Mouse (Mus musculus): ENCODE measurements around the gene Rpl4. TPM values are rescaled to one million over a fixed set of nuclear protein-coding genes. Genes with fewer than 3 reads are reported as not detected.
"Not testable (repeated sequence)": the region's sequence is repeated elsewhere in the genome, so short reads cannot be mapped to it uniquely, and the experiment has no call there.

Gene Rpl4
- polyA plus RNA-seq, 1 experiment from 2014 or later = 1,335 TPM

DNA sequence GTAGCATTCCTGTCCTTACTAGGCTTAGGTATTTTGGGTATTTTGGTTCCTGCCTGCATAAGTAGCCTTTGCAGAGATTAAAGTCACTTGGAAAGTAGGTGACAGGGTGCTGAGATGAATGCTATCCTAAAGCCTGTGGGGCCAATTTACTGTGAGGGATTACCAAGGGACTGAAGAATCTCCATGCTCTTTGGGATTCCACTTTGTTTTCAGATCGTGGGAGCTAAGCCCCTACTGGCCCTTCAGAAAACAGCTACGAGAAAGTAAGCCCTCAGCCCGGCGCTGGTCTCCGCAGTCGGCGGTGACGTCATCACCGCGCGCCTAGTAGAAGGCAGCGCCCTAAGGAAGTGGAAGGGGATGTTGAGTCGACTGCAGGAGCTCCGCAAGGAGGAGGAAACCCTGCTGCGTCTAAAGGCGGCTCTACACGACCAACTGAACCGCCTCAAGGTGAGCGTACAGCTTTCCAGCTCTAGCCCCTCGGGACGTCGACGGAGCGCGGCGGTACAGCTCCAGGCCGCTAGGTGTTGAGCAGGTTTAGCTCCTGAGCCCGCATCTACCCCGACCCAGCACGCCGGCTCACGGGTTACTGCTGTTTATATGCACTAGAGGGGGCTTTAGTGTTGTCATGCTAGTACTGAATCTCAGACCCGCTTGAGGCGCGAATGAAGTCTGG lies 5.9 kb downstream of the Rpl4 start, which contains the start of gene Snapc5:
Snapc5 (plus strand) TSS at position 301 of the 673 bp plus-strand sequence.
- Histone ChIP-seq H3K9ac (replicated peaks; ENCODE audit: low read depth, low read length) (peak within 1 kb of the TSS; percentile 60), H3K4me1 (ENCODE audit: control insufficient read depth, insufficient read depth, low read length) (peaks cover 12% of the 10 kb centered on the region), H3K27ac (ENCODE audit: low read length) (peak within 1 kb of the TSS; percentile 89), H3K27me3 (ENCODE audit: control insufficient read depth, insufficient read depth, low read length) (no peaks in the 10 kb centered on the region), H3K36me3 (ENCODE audit: control insufficient read depth, insufficient read depth, low read length) (peaks cover 61% of the 10 kb centered on the region), H3K4me3 (ENCODE audit: low read depth, low read length) (peak within 1 kb of the TSS; percentile 64), H3K9me3 (ENCODE audit: control insufficient read depth, low read depth, low read length) (no peaks in the 10 kb centered on the region), H3K4me2 (replicated peaks; ENCODE audit: low read depth, low read length) (peak within 1 kb of the TSS; percentile 62)
- WGBS = under 1% methylated on average over 35 of the region's 35 CpGs
- ATAC-seq (ENCODE audit: insufficient number of reproducible peaks, insufficient read depth, low FRiP score, low read depth) = peak; percentile 94

DNA sequence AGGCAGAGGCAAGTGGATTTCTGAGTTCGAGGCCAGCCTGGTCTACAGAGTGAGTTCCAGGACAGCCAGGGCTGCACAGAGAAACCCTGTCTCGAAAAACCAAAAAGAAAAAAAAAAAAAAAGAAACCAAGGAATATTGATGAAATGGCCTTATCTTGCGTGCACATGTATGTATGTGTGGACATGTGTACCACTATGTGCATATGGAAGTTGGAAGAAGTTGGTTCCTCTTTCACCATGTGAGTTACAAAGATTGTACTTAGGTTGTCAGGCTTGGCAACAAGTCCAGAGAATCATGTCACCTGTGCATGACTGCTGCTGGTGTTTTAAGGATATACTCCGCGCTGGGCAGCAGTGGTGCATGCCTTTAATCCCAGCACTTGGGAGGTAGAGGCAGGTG lies 10.1 kb downstream of the Rpl4 start:
- not testable (repeated sequence) for H3K4me2 ChIP-seq (replicated peaks; ENCODE audit: low read depth, low read length); H3K27ac ChIP-seq (ENCODE audit: low read length); H3K9me3 ChIP-seq (ENCODE audit: control insufficient read depth, low read depth, low read length); H3K4me3 ChIP-seq (ENCODE audit: low read depth, low read length); ATAC-seq (ENCODE audit: insufficient number of reproducible peaks, insufficient read depth, low FRiP score, low read depth); H3K9ac ChIP-seq (replicated peaks; ENCODE audit: low read depth, low read length); H3K4me1 ChIP-seq (ENCODE audit: control insufficient read depth, insufficient read depth, low read length); H3K27me3 ChIP-seq (ENCODE audit: control insufficient read depth, insufficient read depth, low read length)
- peaks cover 50% of the 10 kb centered on the region for H3K36me3 ChIP-seq (ENCODE audit: control insufficient read depth, insufficient read depth, low read length)
- WGBS = 88% methylated on average over 5 of the region's 5 CpGs

DNA sequence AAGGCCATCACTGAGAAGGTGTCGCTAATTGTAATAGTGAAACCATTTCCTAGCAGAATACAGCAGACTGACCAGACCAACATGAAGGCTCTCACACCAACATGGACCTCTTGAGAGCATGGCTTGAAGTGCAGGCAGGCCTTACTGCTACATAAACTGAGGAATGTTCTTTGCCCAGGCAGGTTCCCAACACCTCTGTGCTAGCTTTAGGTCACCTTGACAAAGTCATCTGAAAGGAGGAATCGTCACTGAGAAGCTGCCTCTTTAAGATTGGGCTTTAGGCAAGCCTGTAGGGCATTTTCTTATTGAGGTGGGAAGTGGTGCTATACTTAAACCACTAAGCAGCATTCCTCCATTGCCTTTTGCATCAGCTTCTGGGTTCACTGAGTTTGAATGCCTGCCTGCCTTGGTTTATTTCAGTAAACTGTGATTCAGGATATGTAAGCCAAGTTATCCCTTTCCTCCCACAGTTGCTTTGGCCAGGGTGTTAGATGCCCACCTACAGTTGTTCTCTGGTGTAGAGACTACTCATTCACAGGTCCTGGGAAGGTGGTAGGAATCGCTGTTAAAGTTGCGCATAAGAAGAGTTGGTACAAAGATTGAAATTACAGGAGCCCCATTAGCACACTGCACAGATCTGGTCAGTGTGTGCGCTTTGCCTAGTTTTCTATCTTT lies 11.1 kb downstream of the Rpl4 start:
- Histone ChIP-seq H3K4me1 (ENCODE audit: control insufficient read depth, insufficient read depth, low read length) (peaks cover 5% of the 10 kb centered on the region; the same call in 1 of the 2 replicates), H3K27me3 (ENCODE audit: control insufficient read depth, insufficient read depth, low read length) (no peaks in the 10 kb centered on the region), H3K36me3 (ENCODE audit: control insufficient read depth, insufficient read depth, low read length) (peaks cover 55% of the 10 kb centered on the region), H3K9ac (replicated peaks; ENCODE audit: low read depth, low read length) (no peak overlapping the region), H3K4me3 (ENCODE audit: low read depth, low read length) (no peak overlapping the region), H3K4me2 (replicated peaks; ENCODE audit: low read depth, low read length) (no peak overlapping the region), H3K27ac (ENCODE audit: low read length) (no peak overlapping the region), H3K9me3 (ENCODE audit: control insufficient read depth, low read depth, low read length) (no peaks in the 10 kb centered on the region)
- 93% methylated on average over 5 of the region's 5 CpGs for WGBS
- no peak for ATAC-seq (ENCODE audit: insufficient number of reproducible peaks, insufficient read depth, low FRiP score, low read depth)

DNA sequence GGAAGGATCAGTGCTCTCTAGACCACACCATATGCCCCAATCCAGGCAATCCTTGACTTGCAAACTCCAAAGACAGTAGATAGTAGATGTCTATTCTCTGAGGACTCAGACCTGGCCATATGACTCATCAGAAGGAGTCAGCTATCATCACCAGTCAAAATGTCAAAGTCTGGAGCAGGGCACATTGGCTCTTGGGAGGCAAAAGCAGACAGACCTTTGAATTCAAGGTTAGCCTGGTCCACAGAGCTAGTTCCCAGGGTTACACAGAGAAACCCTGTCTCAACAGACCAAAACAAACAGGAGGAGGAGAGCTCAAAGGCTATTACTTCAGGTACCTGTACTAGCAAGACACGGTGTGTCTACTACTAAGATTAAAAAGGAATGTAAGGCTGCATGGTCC lies 20.7 kb downstream of the Rpl4 start:
- Histone ChIP-seq H3K27me3 (ENCODE audit: control insufficient read depth, insufficient read depth, low read length) (no peaks in the 10 kb centered on the region), H3K4me2 (replicated peaks; ENCODE audit: low read depth, low read length) (no peak overlapping the region), H3K4me1 (ENCODE audit: control insufficient read depth, insufficient read depth, low read length) (no peaks in the 10 kb centered on the region), H3K36me3 (ENCODE audit: control insufficient read depth, insufficient read depth, low read length) (peaks cover 29% of the 10 kb centered on the region), H3K9ac (replicated peaks; ENCODE audit: low read depth, low read length) (no peak overlapping the region), H3K4me3 (ENCODE audit: low read depth, low read length) (no peak overlapping the region), H3K27ac (ENCODE audit: low read length) (no peak overlapping the region), H3K9me3 (ENCODE audit: control insufficient read depth, low read depth, low read length) (no peaks in the 10 kb centered on the region)
- no peak for ATAC-seq (ENCODE audit: insufficient number of reproducible peaks, insufficient read depth, low FRiP score, low read depth)
- WGBS = 89% methylated on average over 1 of the region's 1 CpGs

DNA sequence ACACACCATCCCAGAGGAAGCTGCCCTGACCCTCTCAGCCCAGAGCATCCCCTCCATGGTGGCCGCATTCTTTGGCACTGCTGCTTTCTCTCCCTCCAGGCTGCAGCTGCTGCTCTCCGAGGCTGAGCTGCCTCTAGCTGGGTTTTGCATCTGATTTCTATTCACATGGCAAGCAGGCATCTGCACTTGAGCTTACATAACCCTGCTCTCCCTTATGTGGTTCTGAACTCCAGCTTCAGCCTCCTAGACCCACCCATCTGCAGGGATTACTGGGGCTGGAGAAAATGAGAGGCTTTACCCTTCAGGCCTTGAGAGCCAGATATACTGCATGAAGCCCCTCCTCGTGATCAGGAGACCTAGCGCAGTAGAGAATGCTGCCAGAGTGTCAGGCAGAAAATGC lies 22.4 kb downstream of the Rpl4 start:
- Histone ChIP-seq H3K27ac (ENCODE audit: low read length) (no peak overlapping the region), H3K36me3 (ENCODE audit: control insufficient read depth, insufficient read depth, low read length) (peaks cover 26% of the 10 kb centered on the region), H3K4me1 (ENCODE audit: control insufficient read depth, insufficient read depth, low read length) (no peaks in the 10 kb centered on the region), H3K9me3 (ENCODE audit: control insufficient read depth, low read depth, low read length) (no peaks in the 10 kb centered on the region), H3K4me3 (ENCODE audit: low read depth, low read length) (no peak overlapping the region), H3K4me2 (replicated peaks; ENCODE audit: low read depth, low read length) (no peak overlapping the region), H3K9ac (replicated peaks; ENCODE audit: low read depth, low read length) (no peak overlapping the region), H3K27me3 (ENCODE audit: control insufficient read depth, insufficient read depth, low read length) (no peaks in the 10 kb centered on the region)
- ATAC-seq (ENCODE audit: insufficient number of reproducible peaks, insufficient read depth, low FRiP score, low read depth) = no peak
- WGBS = 72% methylated on average over 4 of the region's 4 CpGs

DNA sequence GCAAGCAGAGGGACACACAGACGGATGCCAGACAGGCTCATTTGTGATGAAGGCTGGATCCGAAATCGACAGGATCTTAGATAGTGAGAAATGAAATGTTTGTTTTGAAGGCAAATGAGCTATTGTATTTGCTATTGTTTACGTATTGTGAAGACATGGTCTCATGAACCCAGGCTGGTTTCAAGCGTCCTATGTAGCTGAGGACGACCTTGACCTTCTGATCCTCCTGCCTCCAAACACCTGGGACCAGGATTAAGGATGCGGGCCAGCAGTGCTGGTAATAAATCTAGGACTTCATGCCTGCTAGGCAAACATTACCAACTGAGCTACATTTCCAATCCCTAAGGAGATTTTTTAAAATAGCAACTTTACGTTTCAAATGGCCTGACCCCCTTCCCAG lies 24.3 kb downstream of the Rpl4 start:
- Histone ChIP-seq H3K4me1 (ENCODE audit: control insufficient read depth, insufficient read depth, low read length) (no peaks in the 10 kb centered on the region), H3K4me3 (ENCODE audit: low read depth, low read length) (no peak overlapping the region), H3K9me3 (ENCODE audit: control insufficient read depth, low read depth, low read length) (no peaks in the 10 kb centered on the region), H3K4me2 (replicated peaks; ENCODE audit: low read depth, low read length) (no peak overlapping the region), H3K9ac (replicated peaks; ENCODE audit: low read depth, low read length) (no peak overlapping the region), H3K36me3 (ENCODE audit: control insufficient read depth, insufficient read depth, low read length) (peaks cover 23% of the 10 kb centered on the region), H3K27me3 (ENCODE audit: control insufficient read depth, insufficient read depth, low read length) (no peaks in the 10 kb centered on the region), H3K27ac (ENCODE audit: low read length) (no peak overlapping the region)
- 81% methylated on average over 8 of the region's 8 CpGs for WGBS
- ATAC-seq (ENCODE audit: insufficient number of reproducible peaks, insufficient read depth, low FRiP score, low read depth) = no peak

DNA sequence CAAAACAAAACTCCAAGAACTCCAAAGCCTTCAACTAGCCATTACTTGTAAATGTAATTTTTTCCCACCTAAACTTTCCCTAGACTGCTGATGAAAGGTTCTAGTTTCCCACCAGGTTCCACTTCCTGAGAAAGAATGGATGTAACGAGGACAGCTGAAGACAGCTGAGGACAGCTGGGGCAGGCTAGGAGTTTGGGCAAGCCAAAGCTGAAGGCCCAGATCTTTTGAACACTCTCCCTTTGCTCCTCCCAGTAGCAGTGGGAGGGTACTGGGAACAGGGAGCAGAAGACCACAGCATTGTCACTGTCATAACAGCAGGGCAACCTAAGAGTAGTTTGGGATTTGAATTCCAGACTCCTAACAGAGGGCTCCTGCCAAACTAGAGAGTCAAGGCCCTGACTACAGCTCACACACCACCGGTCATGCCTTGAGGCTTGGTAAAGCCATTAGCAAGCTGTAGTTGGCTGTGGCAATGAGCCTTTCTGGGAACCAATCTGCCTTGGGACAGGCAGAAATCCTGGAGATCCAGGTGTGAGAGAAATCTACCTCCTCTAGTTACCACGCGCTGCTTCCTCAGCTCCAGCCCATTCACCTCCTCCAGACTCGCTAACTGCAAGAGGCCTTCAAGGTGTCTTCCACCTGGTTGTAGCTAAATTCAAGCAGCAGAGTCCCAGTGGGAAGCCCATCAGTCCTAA lies 25.0 kb downstream of the Rpl4 start:
- H3K4me3 ChIP-seq (ENCODE audit: low read depth, low read length) = no peak overlapping the region
- no peak overlapping the region for H3K9ac ChIP-seq (replicated peaks; ENCODE audit: low read depth, low read length)
- H3K27ac ChIP-seq (ENCODE audit: low read length) = peak overlapping the region; percentile 39; the same call in 1 of the 2 replicates
- no peaks in the 10 kb centered on the region for H3K27me3 ChIP-seq (ENCODE audit: control insufficient read depth, insufficient read depth, low read length)
- peaks cover 21% of the 10 kb centered on the region for H3K36me3 ChIP-seq (ENCODE audit: control insufficient read depth, insufficient read depth, low read length)
- H3K4me2 ChIP-seq (replicated peaks; ENCODE audit: low read depth, low read length) = no peak overlapping the region
- no peaks in the 10 kb centered on the region for H3K9me3 ChIP-seq (ENCODE audit: control insufficient read depth, low read depth, low read length)
- H3K4me1 ChIP-seq (ENCODE audit: control insufficient read depth, insufficient read depth, low read length) = no peaks in the 10 kb centered on the region
- 89% methylated on average over 5 of the region's 5 CpGs for WGBS
- ATAC-seq (ENCODE audit: insufficient number of reproducible peaks, insufficient read depth, low FRiP score, low read depth) = no peak

DNA sequence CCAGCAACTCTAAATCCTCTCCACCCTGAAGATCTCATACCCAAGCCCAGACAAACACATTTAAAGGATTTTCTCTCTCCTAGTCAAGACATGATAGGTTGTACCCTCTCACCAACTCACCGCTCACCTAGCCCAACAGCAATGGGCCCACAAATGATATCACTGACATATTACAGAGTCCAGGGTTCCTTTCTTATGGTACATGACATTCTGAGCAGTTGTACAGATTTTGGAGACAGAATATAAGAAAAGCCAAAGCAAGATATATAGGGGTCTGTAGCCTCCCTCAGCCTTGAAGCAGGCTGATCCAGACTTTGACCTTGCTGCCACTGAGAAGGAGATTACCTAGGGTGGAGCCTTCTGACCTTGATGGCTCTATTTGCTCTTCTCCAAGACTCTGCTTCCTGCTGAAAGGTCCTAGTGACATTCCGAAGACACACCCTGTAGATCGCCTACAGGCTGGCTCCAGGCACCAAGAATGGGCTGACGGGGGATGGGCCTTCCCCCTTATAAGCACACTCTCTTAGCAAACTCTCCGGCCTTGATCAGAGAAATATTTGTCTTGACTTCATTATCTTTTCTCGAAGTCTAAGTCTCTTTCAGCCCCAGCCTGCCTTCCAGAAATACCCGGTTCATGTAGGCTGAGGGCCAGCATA lies 25.7 kb downstream of the Rpl4 start:
- H3K4me2 ChIP-seq (replicated peaks; ENCODE audit: low read depth, low read length); H3K9ac ChIP-seq (replicated peaks; ENCODE audit: low read depth, low read length); H3K4me1 ChIP-seq (ENCODE audit: control insufficient read depth, insufficient read depth, low read length); H3K4me3 ChIP-seq (ENCODE audit: low read depth, low read length); ATAC-seq (ENCODE audit: insufficient number of reproducible peaks, insufficient read depth, low FRiP score, low read depth); H3K9me3 ChIP-seq (ENCODE audit: control insufficient read depth, low read depth, low read length); H3K27me3 ChIP-seq (ENCODE audit: control insufficient read depth, insufficient read depth, low read length): not testable (repeated sequence)
- H3K36me3 ChIP-seq (ENCODE audit: control insufficient read depth, insufficient read depth, low read length) = peaks cover 17% of the 10 kb centered on the region
- WGBS = 74% methylated on average over 7 of the region's 7 CpGs
- peak overlapping the region; percentile 39; the same call in 1 of the 2 replicates for H3K27ac ChIP-seq (ENCODE audit: low read length)
